Mouse (Mus musculus): ENCODE measurements around the gene Cpeb4. TPM values are rescaled to one million over a fixed set of nuclear protein-coding genes. Genes with fewer than 3 reads are reported as not detected.

Cpeb4 gene
- polyA plus RNA-seq, 1 experiment from 2014 or later, result 10.4 TPM

- no peaks in the 10 kb centered on the region for H3K4me1 ChIP-seq
- ATAC-seq, result no peak
These were observed 11.7 kb downstream of the Cpeb4 start for GRCm38 (mm10) chr11:31883671-31884070.

GRCm38 (mm10) chr11:31885765-31886164 lies 13.8 kb downstream of the Cpeb4 start:
- Histone ChIP-seq H3K27ac (no peak overlapping the region), H3K4me2 (no peak overlapping the region), H3K9ac (no peak overlapping the region), H3K4me3 (no peak overlapping the region), H3K9me3 (replicated peaks) (no peaks in the 10 kb centered on the region), H3K27me3 (no peaks in the 10 kb centered on the region), H3K36me3 (ENCODE audit: poor library complexity, severe bottlenecking) (no peaks in the 10 kb centered on the region), H3K4me1 (no peaks in the 10 kb centered on the region)
- 96% methylated on average over 1 of the region's 1 CpGs for WGBS
- no peak for ATAC-seq

More at GRCm38 (mm10) chr11:31883671-31884070, 11.7 kb downstream of the Cpeb4 start:
- Histone ChIP-seq H3K27ac (no peak overlapping the region), H3K27me3 (no peaks in the 10 kb centered on the region), H3K4me2 (no peak overlapping the region), H3K4me3 (no peak overlapping the region), H3K9ac (no peak overlapping the region), H3K9me3 (replicated peaks) (no peaks in the 10 kb centered on the region), H3K36me3 (ENCODE audit: poor library complexity, severe bottlenecking) (no peaks in the 10 kb centered on the region)
- 97% methylated on average over 1 of the region's 1 CpGs for WGBS

- 98% methylated on average over 1 of the region's 1 CpGs for WGBS
These were observed 16.2 kb downstream of the Cpeb4 start for GRCm38 (mm10) chr11:31888229-31888628.

GRCm38 (mm10) chr11:31892152-31892551 lies 20.1 kb downstream of the Cpeb4 start:
- H3K4me2 ChIP-seq, result no peak overlapping the region
- no peak overlapping the region for H3K27ac ChIP-seq
- no peak overlapping the region for H3K9ac ChIP-seq
- H3K4me3 ChIP-seq, result no peak overlapping the region
- H3K9me3 ChIP-seq (replicated peaks), result no peaks in the 10 kb centered on the region
- no peaks in the 10 kb centered on the region; the same call in 1 of the 2 replicates for H3K36me3 ChIP-seq (ENCODE audit: poor library complexity, severe bottlenecking)
- no peak for ATAC-seq
- 77% methylated on average over 3 of the region's 3 CpGs for WGBS
- no peaks in the 10 kb centered on the region for H3K27me3 ChIP-seq
- H3K4me1 ChIP-seq, result no peaks in the 10 kb centered on the region

More at GRCm38 (mm10) chr11:31888229-31888628, 16.2 kb downstream of the Cpeb4 start:
- H3K4me3 ChIP-seq, result no peak overlapping the region
- ATAC-seq, result no peak
- H3K9me3 ChIP-seq (replicated peaks), result no peaks in the 10 kb centered on the region
- no peaks in the 10 kb centered on the region for H3K27me3 ChIP-seq
- no peak overlapping the region for H3K27ac ChIP-seq
- H3K36me3 ChIP-seq (ENCODE audit: poor library complexity, severe bottlenecking), result no peaks in the 10 kb centered on the region; the same call in 1 of the 2 replicates
- H3K4me1 ChIP-seq, result no peaks in the 10 kb centered on the region
- H3K9ac ChIP-seq, result no peak overlapping the region
- no peak overlapping the region for H3K4me2 ChIP-seq

- no peak overlapping the region for H3K4me2 ChIP-seq
- H3K9ac ChIP-seq, result no peak overlapping the region
- no peaks in the 10 kb centered on the region for H3K9me3 ChIP-seq (replicated peaks)
- no peak overlapping the region for H3K27ac ChIP-seq
- H3K4me3 ChIP-seq, result no peak overlapping the region
- ATAC-seq, result no peak
- no peaks in the 10 kb centered on the region; the same call in 1 of the 2 replicates for H3K36me3 ChIP-seq (ENCODE audit: poor library complexity, severe bottlenecking)
- no peaks in the 10 kb centered on the region for H3K27me3 ChIP-seq
- 79% methylated on average over 2 of the region's 2 CpGs for WGBS
- H3K4me1 ChIP-seq, result no peaks in the 10 kb centered on the region
These were observed 21.6 kb downstream of the Cpeb4 start for GRCm38 (mm10) chr11:31893639-31894038.

GRCm38 (mm10) chr11:31896065-31896792 lies 24.2 kb downstream of the Cpeb4 start:
- no peak overlapping the region for H3K27ac ChIP-seq
- no peaks in the 10 kb centered on the region for H3K9me3 ChIP-seq (replicated peaks)
- H3K4me2 ChIP-seq, result no peak overlapping the region
- no peaks in the 10 kb centered on the region for H3K27me3 ChIP-seq
- no peaks in the 10 kb centered on the region; the same call in 1 of the 2 replicates for H3K4me1 ChIP-seq
- no peak for ATAC-seq
- 80% methylated on average over 4 of the region's 4 CpGs for whole genome bisulfite sequencing
- no peak overlapping the region for H3K4me3 ChIP-seq
- no peak overlapping the region for H3K9ac ChIP-seq
- no peaks in the 10 kb centered on the region; the same call in 1 of the 2 replicates for H3K36me3 ChIP-seq (ENCODE audit: poor library complexity, severe bottlenecking)

GRCm38 (mm10) chr11:31896905-31897304 lies 24.9 kb downstream of the Cpeb4 start:
- Histone ChIP-seq H3K4me3 (no peak overlapping the region), H3K9me3 (replicated peaks) (no peaks in the 10 kb centered on the region), H3K36me3 (ENCODE audit: poor library complexity, severe bottlenecking) (no peaks in the 10 kb centered on the region; the same call in 1 of the 2 replicates), H3K9ac (no peak overlapping the region), H3K4me1 (no peaks in the 10 kb centered on the region; the same call in 1 of the 2 replicates), H3K4me2 (no peak overlapping the region), H3K27ac (no peak overlapping the region), H3K27me3 (no peaks in the 10 kb centered on the region)
- no peak for ATAC-seq
- 92% methylated on average over 3 of the region's 3 CpGs for WGBS

GRCm38 (mm10) chr11:31899166-31899565 lies 27.2 kb downstream of the Cpeb4 start:
- no peaks in the 10 kb centered on the region for H3K9me3 ChIP-seq (replicated peaks)
- H3K4me1 ChIP-seq, result no peaks in the 10 kb centered on the region; the same call in 1 of the 2 replicates
- no peaks in the 10 kb centered on the region for H3K27me3 ChIP-seq
- no peak overlapping the region for H3K9ac ChIP-seq
- no peak for ATAC-seq
- H3K4me3 ChIP-seq, result no peak overlapping the region
- no peak overlapping the region for H3K4me2 ChIP-seq
- no peak overlapping the region for H3K27ac ChIP-seq
- no peaks in the 10 kb centered on the region for H3K36me3 ChIP-seq (ENCODE audit: poor library complexity, severe bottlenecking)

GRCm38 (mm10) chr11:31900736-31901135 lies 28.7 kb downstream of the Cpeb4 start:
- H3K4me3 ChIP-seq, result no peak overlapping the region
- H3K4me1 ChIP-seq, result no peaks in the 10 kb centered on the region; the same call in 1 of the 2 replicates
- no peaks in the 10 kb centered on the region for H3K36me3 ChIP-seq (ENCODE audit: poor library complexity, severe bottlenecking)
- H3K9me3 ChIP-seq (replicated peaks), result no peaks in the 10 kb centered on the region
- no peak overlapping the region for H3K27ac ChIP-seq
- 18% methylated on average over 1 of the region's 1 CpGs for WGBS
- no peak overlapping the region for H3K9ac ChIP-seq
- no peaks in the 10 kb centered on the region for H3K27me3 ChIP-seq
- H3K4me2 ChIP-seq, result no peak overlapping the region
- ATAC-seq, result no peak

GRCm38 (mm10) chr11:31902251-31903001 lies 30.4 kb downstream of the Cpeb4 start:
- WGBS, result 68% methylated on average over 1 of the region's 1 CpGs
- ATAC-seq, result no peak

GRCm38 (mm10) chr11:31906499-31906898 lies 34.5 kb downstream of the Cpeb4 start:
- Histone ChIP-seq H3K36me3 (ENCODE audit: poor library complexity, severe bottlenecking) (no peaks in the 10 kb centered on the region), H3K9me3 (replicated peaks) (no peaks in the 10 kb centered on the region), H3K27ac (no peak overlapping the region), H3K4me2 (no peak overlapping the region), H3K9ac (no peak overlapping the region), H3K4me1 (no peaks in the 10 kb centered on the region), H3K27me3 (no peaks in the 10 kb centered on the region), H3K4me3 (no peak overlapping the region)
- no peak for ATAC-seq

More at GRCm38 (mm10) chr11:31902251-31903001, 30.4 kb downstream of the Cpeb4 start:
- H3K4me3 ChIP-seq, result no peak overlapping the region
- no peak overlapping the region for H3K9ac ChIP-seq
- H3K4me2 ChIP-seq, result no peak overlapping the region
- no peaks in the 10 kb centered on the region for H3K27me3 ChIP-seq
- H3K27ac ChIP-seq, result no peak overlapping the region
- H3K9me3 ChIP-seq (replicated peaks), result no peaks in the 10 kb centered on the region
- H3K36me3 ChIP-seq (ENCODE audit: poor library complexity, severe bottlenecking), result no peaks in the 10 kb centered on the region
- no peaks in the 10 kb centered on the region; the same call in 1 of the 2 replicates for H3K4me1 ChIP-seq

GRCm38 (mm10) chr11:31907650-31908049 lies 35.6 kb downstream of the Cpeb4 start:
- H3K4me1 ChIP-seq, result no peaks in the 10 kb centered on the region
- ATAC-seq, result no peak
- H3K27ac ChIP-seq, result no peak overlapping the region
- no peaks in the 10 kb centered on the region for H3K36me3 ChIP-seq (ENCODE audit: poor library complexity, severe bottlenecking)
- H3K4me2 ChIP-seq, result no peak overlapping the region
- H3K27me3 ChIP-seq, result no peaks in the 10 kb centered on the region
- no peak overlapping the region for H3K4me3 ChIP-seq
- no peaks in the 10 kb centered on the region for H3K9me3 ChIP-seq (replicated peaks)
- 56% methylated on average over 1 of the region's 1 CpGs for WGBS
- no peak overlapping the region for H3K9ac ChIP-seq
